Mouse (Mus musculus): ENCODE data around the gene Rfxap. TPM values are rescaled to one million over a fixed set of nuclear protein-coding genes. Genes with fewer than 3 reads are reported as not detected.

Rfxap gene
- 28.1 and 41.6 TPM in 2 replicates for polyA plus RNA-seq (2012; ENCODE audit: insufficient read depth, insufficient read length, missing spikeins)

GRCm38 (mm10) chr3:54807666-54808217, at the start of gene Rfxap:
Gene Rfxap (minus strand): TSS chr3:54807791.
- H3K4me1 ChIP-seq (ENCODE audit: control insufficient read depth, insufficient read depth, low read length): peaks cover 12% of the 10 kb centered on the region
- TF ChIP-seq CTCF (IDR thresholded peaks at IDR 0.05; ENCODE audit: low read depth, low read length): no peak
- TF ChIP-seq POLR2A (IDR thresholded peaks at IDR 0.05; ENCODE audit: borderline replicate concordance, low read depth, low read length): no peak
- peak within 1 kb of the TSS; percentile 91 for H3K4me3 ChIP-seq (ENCODE audit: insufficient read depth, low read length)
- peak within 1 kb of the TSS; percentile 29 for H3K27ac ChIP-seq (ENCODE audit: insufficient read depth, low read depth, low read length)

- no peak overlapping the region for H3K4me3 ChIP-seq (ENCODE audit: insufficient read depth, low read length)
- H3K27ac ChIP-seq (ENCODE audit: insufficient read depth, low read depth, low read length): no peak overlapping the region
- TF ChIP-seq CTCF (IDR thresholded peaks at IDR 0.05; ENCODE audit: low read depth, low read length) (no peak), POLR2A (IDR thresholded peaks at IDR 0.05; ENCODE audit: borderline replicate concordance, low read depth, low read length) (no peak)
- no peaks in the 10 kb centered on the region for H3K4me1 ChIP-seq (ENCODE audit: control insufficient read depth, insufficient read depth, low read length)
These were observed 27.8 kb upstream of the Rfxap start for GRCm38 (mm10) chr3:54835421-54835820.

- Histone ChIP-seq H3K4me1 (ENCODE audit: control insufficient read depth, insufficient read depth, low read length) (no peaks in the 10 kb centered on the region), H3K4me3 (ENCODE audit: insufficient read depth, low read length) (no peak overlapping the region), H3K27ac (ENCODE audit: insufficient read depth, low read depth, low read length) (no peak overlapping the region)
- TF ChIP-seq CTCF (IDR thresholded peaks at IDR 0.05; ENCODE audit: low read depth, low read length): no peak
- no peak for TF ChIP-seq POLR2A (IDR thresholded peaks at IDR 0.05; ENCODE audit: borderline replicate concordance, low read depth, low read length)
These were observed 24.9 kb upstream of the Rfxap start for GRCm38 (mm10) chr3:54832491-54832890.

- no peak for TF ChIP-seq CTCF (IDR thresholded peaks at IDR 0.05; ENCODE audit: low read depth, low read length)
- TF ChIP-seq POLR2A (IDR thresholded peaks at IDR 0.05; ENCODE audit: borderline replicate concordance, low read depth, low read length): no peak
- no peaks in the 10 kb centered on the region for H3K4me1 ChIP-seq (ENCODE audit: control insufficient read depth, insufficient read depth, low read length)
- no peak overlapping the region for H3K4me3 ChIP-seq (ENCODE audit: insufficient read depth, low read length)
- H3K27ac ChIP-seq (ENCODE audit: insufficient read depth, low read depth, low read length): no peak overlapping the region
These were observed 14.9 kb upstream of the Rfxap start for GRCm38 (mm10) chr3:54822526-54822925.

GRCm38 (mm10) chr3:54815292-54815691, 7.7 kb upstream of the Rfxap start:
- Histone ChIP-seq H3K4me3 (ENCODE audit: insufficient read depth, low read length) (no peak overlapping the region), H3K27ac (ENCODE audit: insufficient read depth, low read depth, low read length) (no peak overlapping the region), H3K4me1 (ENCODE audit: control insufficient read depth, insufficient read depth, low read length) (peaks cover 7% of the 10 kb centered on the region)
- TF ChIP-seq POLR2A (IDR thresholded peaks at IDR 0.05; ENCODE audit: borderline replicate concordance, low read depth, low read length) (no peak), CTCF (IDR thresholded peaks at IDR 0.05; ENCODE audit: low read depth, low read length) (peak; percentile 96)

GRCm38 (mm10) chr3:54814622-54815021, 7.0 kb upstream of the Rfxap start:
- Histone ChIP-seq H3K4me1 (ENCODE audit: control insufficient read depth, insufficient read depth, low read length) (peaks cover 7% of the 10 kb centered on the region), H3K4me3 (ENCODE audit: insufficient read depth, low read length) (no peak overlapping the region), H3K27ac (ENCODE audit: insufficient read depth, low read depth, low read length) (peak overlapping the region; percentile 40; the same call in 1 of the 2 replicates)
- no peak for TF ChIP-seq POLR2A (IDR thresholded peaks at IDR 0.05; ENCODE audit: borderline replicate concordance, low read depth, low read length)

- TF ChIP-seq CTCF (IDR thresholded peaks at IDR 0.05; ENCODE audit: low read depth, low read length) (no peak), POLR2A (IDR thresholded peaks at IDR 0.05; ENCODE audit: borderline replicate concordance, low read depth, low read length) (no peak)
- H3K4me1 ChIP-seq (ENCODE audit: control insufficient read depth, insufficient read depth, low read length): peaks cover 8% of the 10 kb centered on the region
- no peak overlapping the region for H3K27ac ChIP-seq (ENCODE audit: insufficient read depth, low read depth, low read length)
- no peak overlapping the region for H3K4me3 ChIP-seq (ENCODE audit: insufficient read depth, low read length)
These were observed 5.9 kb upstream of the Rfxap start for GRCm38 (mm10) chr3:54813418-54813988.

- TF ChIP-seq POLR2A (IDR thresholded peaks at IDR 0.05; ENCODE audit: borderline replicate concordance, low read depth, low read length): no peak
- TF ChIP-seq CTCF (IDR thresholded peaks at IDR 0.05; ENCODE audit: low read depth, low read length): no peak
- no peak overlapping the region for H3K4me3 ChIP-seq (ENCODE audit: insufficient read depth, low read length)
- peaks cover 8% of the 10 kb centered on the region for H3K4me1 ChIP-seq (ENCODE audit: control insufficient read depth, insufficient read depth, low read length)
- H3K27ac ChIP-seq (ENCODE audit: insufficient read depth, low read depth, low read length): no peak overlapping the region
These were observed 4.0 kb upstream of the Rfxap start for GRCm38 (mm10) chr3:54811616-54812015.

GRCm38 (mm10) chr3:54809111-54809510, 1.5 kb upstream of the Rfxap start:
- Histone ChIP-seq H3K4me3 (ENCODE audit: insufficient read depth, low read length) (no peak overlapping the region), H3K4me1 (ENCODE audit: control insufficient read depth, insufficient read depth, low read length) (peaks cover 15% of the 10 kb centered on the region), H3K27ac (ENCODE audit: insufficient read depth, low read depth, low read length) (no peak overlapping the region)
- TF ChIP-seq CTCF (IDR thresholded peaks at IDR 0.05; ENCODE audit: low read depth, low read length) (no peak), POLR2A (IDR thresholded peaks at IDR 0.05; ENCODE audit: borderline replicate concordance, low read depth, low read length) (no peak)

- Histone ChIP-seq H3K4me3 (ENCODE audit: insufficient read depth, low read length) (peak overlapping the region; percentile 91), H3K4me1 (ENCODE audit: control insufficient read depth, insufficient read depth, low read length) (peaks cover 12% of the 10 kb centered on the region), H3K27ac (ENCODE audit: insufficient read depth, low read depth, low read length) (peak overlapping the region; percentile 22; the same call in 1 of the 2 replicates)
- no peak for TF ChIP-seq CTCF (IDR thresholded peaks at IDR 0.05; ENCODE audit: low read depth, low read length)
- TF ChIP-seq POLR2A (IDR thresholded peaks at IDR 0.05; ENCODE audit: borderline replicate concordance, low read depth, low read length): no peak
These were observed 430 bp downstream of the Rfxap start for GRCm38 (mm10) chr3:54807061-54807661.
